Mouse (Mus musculus) cortical plate, adult 2 months (tissue): ENCODE measurements around the gene Itgb3.

Source experiments
- CTCF ChIP-seq: fragments of 200-500 bp; IDR thresholded peaks from 2 replicates; pipeline ENCODE4 v1.5.1; 2011; ENCODE audit warnings: mild to moderate bottlenecking, control low read depth, low read length; ENCODE audit not compliant: insufficient read depth; ENCODE audit errors: extremely low read depth
- POLR2A ChIP-seq: fragments of 200-500 bp; IDR thresholded peaks from 2 replicates; pipeline ENCODE4 v1.6.1; 2011; ENCODE audit warnings: mild to moderate bottlenecking, low read length, control low read depth; ENCODE audit not compliant: insufficient read depth; ENCODE audit errors: extremely low read depth

DNA sequence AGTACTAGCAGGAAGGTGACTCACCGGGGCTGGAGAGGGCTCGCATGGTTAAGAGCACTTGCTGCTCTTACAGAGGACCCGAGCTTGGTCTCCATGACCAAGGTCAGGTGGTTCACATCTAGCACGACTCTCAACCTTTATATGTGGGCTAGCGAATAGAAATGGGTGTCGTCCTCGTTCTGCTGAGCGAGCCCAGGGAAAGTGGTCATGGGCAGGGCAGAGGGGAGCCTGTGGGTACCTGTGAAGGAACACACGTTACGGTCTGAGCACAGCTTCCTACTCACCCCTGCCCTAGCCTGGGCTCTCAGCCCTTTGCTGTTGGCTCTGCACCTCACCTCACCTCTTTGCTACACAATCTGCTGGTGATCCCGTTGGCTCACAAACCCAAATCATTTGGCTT lies 54.8 kb downstream of the Itgb3 start:
- TF ChIP-seq POLR2A = no peak
- no peak for TF ChIP-seq CTCF
